Mouse (Mus musculus) common myeloid progenitor, adult 5-6 weeks (primary cell): Measurements from ENCODE around the gene Plk4. TPM values are rescaled to one million over a fixed set of nuclear protein-coding genes. Genes with fewer than 3 reads are reported as not detected.
"Not testable (repeated sequence)": the region's sequence is repeated elsewhere in the genome, so short reads cannot be mapped to it uniquely, and the experiment has no call there.

Source experiments
- ATAC-seq: replicated peaks from 2 replicates; pipeline ENCODE4 v1.8.0; 2016; ENCODE audit warnings: low read depth, mild to moderate bottlenecking, moderate TSS enrichment, inconsistent platforms; ENCODE audit not compliant: poor library complexity, severe bottlenecking
- total RNA-seq: library from RNA; stranded (forward); fragments of 200-1000, 187-1606 nt; gene quantifications from 2 replicates; pipeline ENCODE4 v1.2.3, GENCODE M21; 2017

The Plk4 gene
- 84.9 and 96.4 TPM in 2 replicates for total RNA-seq

DNA sequence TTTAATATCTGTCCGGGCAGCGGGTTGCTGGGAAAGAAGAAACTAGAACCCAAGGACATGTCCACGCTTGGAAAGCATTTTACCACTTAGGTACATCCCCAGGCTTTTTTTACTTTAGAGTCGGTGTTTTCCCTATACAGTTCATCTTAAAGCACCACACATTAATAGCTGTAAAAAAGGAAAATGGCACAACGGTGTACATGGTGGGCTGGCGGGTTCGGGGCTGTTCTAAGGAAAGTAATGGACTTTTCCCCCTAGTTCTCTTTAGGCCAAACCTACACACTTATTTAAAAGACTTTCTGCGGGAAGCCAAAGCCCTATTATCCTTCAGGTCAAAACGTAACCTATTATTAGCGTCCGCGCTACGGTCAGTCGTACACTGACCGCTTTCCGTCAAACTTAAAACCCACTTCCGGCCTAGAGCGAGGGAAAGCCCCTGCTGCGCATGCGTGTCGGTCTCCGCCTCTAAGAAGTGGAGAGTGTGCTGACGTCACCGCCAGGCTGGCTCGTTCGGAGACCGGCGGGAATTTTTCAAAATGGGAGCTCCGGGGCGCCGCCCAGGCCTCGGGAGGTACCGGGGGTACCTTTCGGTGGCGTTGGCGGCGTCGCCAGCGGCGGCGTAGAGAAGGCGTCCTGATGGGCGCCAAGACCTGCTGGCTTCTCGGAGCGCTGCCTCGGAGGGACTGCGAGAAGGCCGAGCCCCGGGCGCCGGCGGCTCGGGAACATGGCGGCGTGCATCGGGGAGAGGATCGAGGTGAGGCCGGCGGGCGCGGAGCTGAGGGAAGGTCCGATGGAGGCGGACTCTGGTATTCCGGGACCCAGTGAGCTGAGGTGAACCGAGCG, at the start of gene Plk4:
TSS of gene Plk4 (plus strand) at position 490 of the 843 bp plus-strand sequence.
- ATAC-seq, result peak; percentile 79

DNA sequence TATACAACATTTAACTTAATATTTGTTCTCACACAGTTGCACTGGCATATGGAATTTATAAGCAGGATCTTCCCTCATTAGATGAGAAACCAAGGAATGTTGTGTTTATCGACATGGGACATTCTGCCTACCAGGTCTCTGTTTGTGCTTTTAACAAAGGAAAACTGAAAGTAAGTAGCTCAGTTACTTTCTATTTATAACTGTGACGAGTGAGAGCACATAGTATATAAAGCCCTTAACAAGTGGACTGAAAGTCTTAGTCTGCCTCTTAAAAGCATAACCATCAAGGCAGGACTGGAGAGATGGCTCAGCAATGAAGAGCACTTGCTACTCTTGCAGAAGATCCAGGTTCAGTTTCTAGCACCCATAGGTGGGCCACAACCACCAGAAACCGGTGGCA, 39.1 kb upstream of the Plk4 start:
- no peak for ATAC-seq

DNA sequence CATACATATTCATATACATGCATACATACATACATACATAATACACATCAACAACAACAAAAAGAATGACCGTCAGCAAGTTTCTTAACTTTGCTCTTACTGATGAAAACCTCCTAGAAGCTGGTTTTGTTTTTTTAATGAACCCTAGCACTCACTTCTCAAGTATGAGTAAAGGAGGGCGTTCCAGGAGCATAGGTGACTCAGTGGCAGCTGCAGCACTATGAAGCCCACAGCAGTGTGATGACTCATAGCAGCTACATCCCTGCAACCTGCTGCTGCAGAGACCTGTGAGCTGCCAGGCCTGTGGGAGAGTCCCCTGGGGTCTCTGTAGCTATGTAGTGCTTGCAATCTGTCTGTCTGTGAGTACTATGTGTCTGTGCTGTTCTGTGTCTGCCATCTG, 38.5 kb upstream of the Plk4 start:
- ATAC-seq, result no peak

DNA sequence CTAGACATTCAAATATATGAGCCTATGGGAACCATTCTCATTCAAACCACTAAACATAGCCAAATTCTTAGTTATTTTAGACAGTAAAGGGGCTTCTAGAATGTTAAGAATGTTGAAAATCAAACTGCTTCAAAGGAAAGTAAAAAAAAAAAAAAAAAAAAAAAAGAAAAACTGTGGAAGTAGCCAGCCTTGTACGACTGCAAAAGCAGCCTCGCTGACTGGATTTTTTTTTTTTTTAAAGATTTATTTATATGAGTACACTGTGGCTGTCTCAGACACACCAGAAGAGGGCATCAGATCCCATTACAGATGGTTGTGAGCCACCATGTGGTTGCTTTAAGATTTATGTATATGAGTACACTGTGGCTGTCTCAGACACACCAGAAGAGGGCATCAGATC, 6.0 kb upstream of the Plk4 start:
- ATAC-seq, result no peak

DNA sequence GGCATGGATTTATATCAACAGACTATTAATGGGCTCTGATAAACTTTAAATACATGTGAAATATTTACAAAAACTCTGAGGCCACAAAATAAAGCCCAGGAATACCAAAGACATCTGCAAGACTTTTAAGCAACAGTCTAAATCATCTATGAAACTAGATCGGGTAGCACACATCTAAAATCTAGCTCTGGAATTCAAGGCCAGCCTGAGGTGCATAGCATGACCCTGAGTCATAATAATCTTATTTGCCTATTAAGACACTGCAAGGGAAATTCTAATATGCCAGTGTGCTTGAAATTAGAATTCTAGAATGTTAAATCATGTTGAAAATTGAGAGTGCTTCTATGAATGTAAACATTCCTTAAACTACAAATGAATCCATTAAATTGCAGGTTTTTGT, 1.8 kb upstream of the Plk4 start:
- ATAC-seq, result no peak

DNA sequence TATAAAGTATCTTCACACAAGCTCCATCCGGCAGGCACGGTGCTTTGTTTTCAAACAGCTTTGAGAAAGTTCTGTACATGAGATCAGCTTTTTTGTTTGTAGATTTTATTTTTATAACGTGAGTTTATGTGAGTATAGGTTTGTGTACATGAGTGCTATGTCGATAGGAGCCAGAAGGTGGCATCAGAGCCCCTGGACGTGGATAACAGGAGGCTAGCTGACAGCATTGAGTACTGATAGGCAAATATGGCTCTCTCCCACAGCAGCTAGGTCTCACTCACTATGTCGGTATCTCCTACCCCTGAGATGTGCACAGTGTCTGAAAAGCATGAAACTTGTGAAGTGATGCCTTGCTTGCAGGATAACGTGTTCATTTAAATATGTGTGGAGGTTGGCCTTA, 1.3 kb upstream of the Plk4 start:
- ATAC-seq, result peak; percentile 69

DNA sequence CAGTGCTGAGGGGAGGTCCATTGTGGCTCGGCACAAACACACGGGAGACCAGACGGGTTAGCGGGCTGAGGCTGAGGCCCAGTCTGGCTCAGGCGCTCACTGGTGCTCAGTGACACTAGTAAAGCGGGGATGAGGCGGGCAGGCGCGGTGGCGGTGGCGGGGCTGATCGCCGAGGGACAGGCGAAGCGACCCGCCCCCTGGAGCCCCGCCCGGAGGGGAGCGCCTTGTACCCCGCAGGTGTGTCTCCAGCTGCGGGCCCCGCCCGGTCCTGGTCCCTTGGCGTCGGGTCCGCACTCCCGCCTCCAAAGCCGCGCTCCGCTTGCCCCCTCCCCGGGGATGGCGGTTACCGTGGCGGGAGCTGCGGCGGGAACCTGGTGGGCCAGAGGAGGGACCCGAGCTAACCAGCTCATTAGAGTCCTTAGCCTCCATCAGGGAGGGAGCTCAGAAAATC, 579 bp downstream of the Plk4 start:
- peak; percentile 41 for ATAC-seq

DNA sequence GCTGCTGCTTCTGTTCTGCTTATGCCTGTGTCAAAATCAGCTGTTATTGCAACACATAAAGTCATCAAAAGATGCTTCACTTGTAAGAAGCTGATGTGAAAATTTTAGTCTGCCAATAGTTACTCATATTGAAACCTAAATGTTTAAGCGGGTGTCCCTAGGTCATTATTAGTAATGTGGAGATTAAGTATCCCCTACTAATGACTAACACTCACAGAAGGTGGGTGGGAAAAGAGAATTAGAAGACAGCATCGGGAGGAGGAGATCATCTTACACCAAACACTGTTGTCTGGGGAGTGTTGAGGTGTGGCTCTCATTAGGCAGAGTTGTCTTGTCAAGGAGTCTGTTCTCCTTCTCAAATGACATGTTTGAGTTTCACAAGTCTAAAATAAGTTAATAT, 7.1 kb downstream of the Plk4 start:
- no peak for ATAC-seq

DNA sequence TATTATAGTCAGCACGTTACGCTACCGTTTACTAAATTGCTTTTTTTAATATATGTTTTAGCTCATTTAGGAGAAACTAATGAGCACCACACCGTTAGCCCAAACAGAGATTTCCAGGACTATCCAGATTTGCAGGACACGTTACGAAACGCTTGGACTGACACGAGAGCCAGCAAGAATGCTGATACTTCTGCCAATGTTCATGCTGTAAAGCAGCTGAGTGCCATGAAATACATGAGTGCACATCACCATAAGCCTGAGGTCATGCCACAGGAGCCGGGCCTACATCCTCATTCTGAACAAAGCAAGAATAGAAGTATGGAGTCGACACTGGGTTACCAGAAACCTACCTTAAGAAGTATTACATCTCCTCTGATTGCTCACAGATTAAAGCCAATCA, 8.9 kb downstream of the Plk4 start:
- no peak for ATAC-seq

DNA sequence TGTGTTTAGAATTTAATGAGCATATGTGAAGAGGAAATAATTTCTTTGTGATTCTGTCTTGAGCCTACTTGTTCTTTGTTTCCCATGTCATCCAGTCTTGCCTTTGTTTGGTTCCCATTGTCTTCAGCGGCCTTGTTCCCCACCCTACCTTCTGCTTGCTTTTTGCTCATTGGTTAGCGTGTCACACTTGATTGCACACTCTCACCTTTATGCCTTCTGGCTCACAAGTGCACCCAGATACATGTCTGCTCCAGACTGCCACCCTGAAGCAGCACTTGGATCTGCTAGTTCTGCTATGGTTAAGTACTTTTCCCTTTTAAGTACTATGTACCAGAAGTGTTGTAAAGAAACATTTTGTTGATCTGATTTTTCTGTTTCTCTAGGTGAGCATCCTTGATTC, 10.1 kb downstream of the Plk4 start:
- no peak for ATAC-seq

DNA sequence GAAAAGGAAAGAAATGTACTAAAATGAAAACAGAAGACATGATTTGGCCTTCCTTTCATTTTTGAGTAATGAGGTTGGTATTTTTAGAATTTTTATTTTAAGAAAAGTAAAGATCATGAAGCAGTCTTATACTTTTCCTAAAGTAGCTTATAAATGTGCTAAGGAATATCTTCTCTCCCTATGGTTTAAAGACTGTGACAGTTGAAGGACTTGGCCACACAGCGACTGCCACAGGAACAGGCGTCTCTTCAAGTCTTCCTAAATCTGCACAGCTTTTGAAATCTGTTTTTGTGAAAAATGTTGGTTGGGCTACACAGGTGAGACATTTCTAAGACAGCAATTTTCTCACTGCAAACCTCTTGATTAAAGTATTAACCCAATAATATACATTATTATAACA, 13.5 kb downstream of the Plk4 start:
- ATAC-seq, result no peak

DNA sequence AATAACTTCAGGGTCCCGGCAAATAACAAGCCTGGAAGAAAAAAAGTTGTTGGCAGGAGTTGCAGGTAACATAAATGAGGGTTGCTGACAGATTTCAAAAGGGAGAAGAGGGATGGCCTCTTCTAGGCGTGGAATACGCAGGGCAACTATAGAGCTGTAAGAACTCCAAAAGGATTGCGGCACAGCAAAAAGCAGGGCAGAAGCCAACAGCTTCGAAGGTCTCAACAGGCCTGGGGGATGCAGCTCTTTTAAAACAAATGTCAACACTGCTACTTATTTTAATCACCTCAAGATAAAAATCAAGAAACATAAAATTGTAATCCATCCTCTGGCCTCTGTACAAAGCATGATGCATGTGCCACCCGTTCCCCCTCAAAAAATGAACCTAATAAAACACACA, 45.7 kb downstream of the Plk4 start:
- ATAC-seq, result not testable (repeated sequence)

DNA sequence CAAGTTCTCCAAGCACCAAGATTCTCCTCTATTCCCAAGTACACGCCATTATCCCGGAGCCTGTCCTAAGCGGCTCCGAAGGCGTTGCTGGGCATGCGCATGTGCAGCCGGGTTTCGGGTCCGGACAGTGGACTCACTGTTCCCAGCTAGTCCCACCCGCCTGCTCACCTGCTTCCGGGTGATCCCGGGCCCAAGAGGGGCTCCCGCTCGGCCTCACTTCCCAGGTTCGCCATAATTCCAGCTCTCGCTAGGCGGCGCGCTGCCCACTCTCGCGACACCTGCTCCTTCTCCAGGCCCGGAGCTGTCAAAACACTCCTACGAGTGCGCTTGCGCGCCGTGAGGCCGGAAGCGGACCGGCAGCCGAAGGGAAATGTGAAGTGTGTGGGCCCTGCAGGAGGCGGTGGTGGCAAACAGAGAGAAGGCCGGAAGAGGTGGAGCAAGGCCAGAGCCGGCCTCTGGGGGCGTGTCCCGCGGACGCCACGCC, 46.7 kb downstream of the Plk4 start, which contains the start of gene Mfsd8:
TSS of gene Mfsd8 (minus strand) at position 414 of the 484 bp plus-strand sequence.
- peak; percentile 94 for ATAC-seq

DNA sequence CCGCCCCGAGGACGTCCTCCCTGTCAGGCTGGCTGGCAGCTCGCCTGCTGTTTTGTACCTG, 47.0 kb downstream of the Plk4 start, which contains the start of gene Abhd18:
TSS of gene Abhd18 (plus strand) at position 14 of the 61 bp plus-strand sequence.
- not testable (repeated sequence) for ATAC-seq

DNA sequence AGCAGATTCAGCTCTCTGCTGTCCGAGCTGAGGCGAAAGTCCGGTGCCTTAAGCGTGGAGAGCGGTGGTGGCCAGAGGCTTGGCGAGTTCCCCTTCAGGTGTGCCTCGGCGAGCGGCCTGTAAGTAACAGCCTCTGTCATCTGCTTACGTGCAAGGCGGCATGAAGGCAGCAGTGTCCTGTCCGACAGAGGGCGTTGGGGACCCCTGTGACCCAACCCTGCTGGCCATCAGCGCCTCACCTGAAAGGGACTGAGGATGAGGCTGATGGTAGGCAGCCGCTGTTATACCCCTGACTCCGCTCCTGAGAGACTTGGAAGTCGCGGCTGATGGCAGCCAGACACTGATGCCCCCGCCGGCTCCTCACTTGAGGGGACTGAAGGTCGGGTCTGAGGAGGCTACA, 47.2 kb downstream of the Plk4 start:
- peak; percentile 55 for ATAC-seq

DNA sequence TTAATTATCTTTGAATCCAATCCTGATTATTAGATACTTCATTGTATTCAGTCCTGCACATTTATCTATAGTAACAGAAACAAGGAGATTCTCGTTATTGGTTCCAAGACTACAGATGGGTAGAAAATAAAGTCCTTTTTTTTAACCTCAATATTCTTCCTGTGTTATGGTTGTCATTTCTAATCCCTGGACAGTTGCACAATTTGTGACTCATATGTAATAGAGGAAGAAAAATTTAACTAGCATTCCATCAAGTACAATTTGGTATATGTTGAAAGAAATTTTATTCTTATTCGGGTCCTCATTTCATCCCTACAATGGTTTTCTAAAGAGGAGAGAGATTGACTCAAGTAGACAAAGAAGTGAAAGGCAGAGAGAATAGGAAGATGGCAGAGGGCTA, 48.1 kb downstream of the Plk4 start:
- ATAC-seq, result not testable (repeated sequence)

DNA sequence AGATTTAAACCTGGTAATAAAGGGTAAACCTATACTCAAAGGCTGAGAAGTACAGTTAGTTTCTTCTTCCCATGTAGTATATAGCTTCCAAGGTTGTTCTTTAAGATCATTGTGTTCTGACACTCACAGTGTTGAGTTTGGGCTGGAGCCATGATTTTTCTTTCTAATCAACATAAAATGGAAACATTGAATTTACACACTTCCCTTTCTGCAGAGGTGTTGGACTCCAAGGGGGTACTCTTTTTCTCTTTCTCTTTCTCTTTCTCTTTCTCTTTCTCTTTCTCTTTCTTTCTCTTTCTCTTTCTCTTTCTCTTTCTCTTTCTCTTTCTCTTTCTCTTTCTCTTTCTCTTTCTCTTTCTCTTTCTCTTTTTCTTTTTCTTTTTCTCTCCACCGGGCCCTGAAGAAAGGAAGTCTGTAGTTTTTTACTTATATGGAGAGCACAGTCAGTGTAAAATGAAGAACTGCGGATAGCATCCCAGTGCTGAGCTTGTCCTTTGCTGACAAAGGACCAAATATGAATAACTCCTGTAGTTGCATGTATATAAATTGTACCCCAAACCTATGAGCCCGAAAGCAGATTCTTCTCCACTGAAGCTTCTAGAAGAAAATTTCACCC, 53.4 kb downstream of the Plk4 start:
- ATAC-seq, result not testable (repeated sequence)

Other genes starting within 250 kb of the Plk4 start
- not detected in 2 replicates for gene Slc25a31, start 91.2 kb upstream of the Plk4 start, total RNA-seq
- 47.0 and 94.6 TPM in 2 replicates for gene Hspa4l, start 55.5 kb upstream of the Plk4 start, total RNA-seq
- 6.5 and 7.8 TPM in 2 replicates for gene Mfsd8, start 46.9 kb downstream of the Plk4 start, total RNA-seq
- 5.0 and 12.1 TPM in 2 replicates for gene Abhd18, start 47.0 kb downstream of the Plk4 start, total RNA-seq
- 0.59 TPM in 1 of 2 replicates, not detected in the other for gene 1700034I23Rik, start 102.5 kb downstream of the Plk4 start, total RNA-seq
- 45.8 and 49.7 TPM in 2 replicates for gene Larp1b, start 149.8 kb downstream of the Plk4 start, total RNA-seq